Mouse (Mus musculus) forelimb bud, embryonic 11.5 days (tissue): Measurements from ENCODE around the gene Cdhr4.
A peak's percentile ranks its signal among the peaks of the same experiment; 100 is the strongest.

Experiments used
- DNase-seq: peaks from one replicate; pipeline ENCODE4 v3.0.0-alpha.2; 2012; ENCODE audit warnings: low read depth, low spot score

Cdhr4 gene

DNA sequence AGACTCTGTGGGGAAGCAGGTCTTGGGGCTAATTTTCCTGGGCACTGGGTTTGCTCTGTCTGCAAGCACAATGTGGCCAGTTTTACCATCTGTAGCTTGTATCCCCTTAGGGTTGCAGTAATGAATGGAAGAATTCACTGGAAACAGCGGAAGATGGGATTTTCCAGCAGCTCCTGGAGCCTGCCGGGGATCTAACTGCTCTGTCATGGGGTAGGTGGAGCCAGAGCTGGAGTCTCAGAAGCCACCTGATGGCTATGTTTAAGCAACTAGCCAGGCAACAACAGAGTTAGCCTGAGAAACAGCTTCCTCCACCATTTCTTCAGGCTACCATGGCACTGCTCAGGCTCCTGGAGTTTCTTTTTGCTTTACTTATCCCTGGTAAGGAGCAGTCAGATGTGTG lies at the start of gene Cdhr4:
Cdhr4 (plus strand) TSS at position 301 of the 400 bp plus-strand sequence.
- no peak for DNase-seq

- no peak for DNase-seq
Observed at GRCm38 (mm10) chr9:107947241-107948194, 44.8 kb upstream of the Cdhr4 start.

DNA sequence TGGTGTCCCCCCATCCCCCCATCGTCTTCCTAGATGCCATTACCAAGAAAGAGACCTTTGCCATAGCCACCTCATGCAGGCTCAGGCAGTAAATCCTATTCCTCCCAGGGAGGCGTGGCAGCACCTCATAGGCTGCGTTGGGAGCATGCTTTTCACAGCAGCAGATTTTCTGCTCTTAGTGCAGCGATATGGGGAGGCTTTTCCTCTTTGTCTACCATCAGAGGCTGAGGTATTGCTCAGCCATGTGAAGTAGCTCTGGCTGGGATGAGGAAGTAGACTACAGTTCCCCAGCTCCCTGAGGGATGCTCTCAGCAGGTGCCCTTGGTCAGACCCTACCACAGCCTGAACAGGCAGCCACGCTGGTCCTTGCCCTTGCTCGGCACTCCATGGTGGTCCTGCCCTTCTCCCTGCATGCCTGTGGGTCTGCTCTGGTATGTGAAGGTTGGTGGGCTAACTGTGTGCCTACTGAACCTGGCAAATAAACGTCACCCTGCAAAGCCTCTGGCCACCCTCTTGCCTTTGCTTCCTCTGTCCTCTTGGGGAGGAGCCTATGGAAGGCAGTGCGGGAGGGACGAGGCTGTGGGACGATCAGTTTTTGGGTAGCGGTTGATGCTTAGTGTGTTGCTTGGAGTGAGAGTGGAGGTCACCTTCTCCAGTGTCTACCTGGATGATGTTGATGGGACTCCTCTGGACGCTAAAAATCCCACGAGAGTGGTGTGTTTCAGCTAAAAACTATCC lies 42.9 kb upstream of the Cdhr4 start:
- no peak for DNase-seq

DNA sequence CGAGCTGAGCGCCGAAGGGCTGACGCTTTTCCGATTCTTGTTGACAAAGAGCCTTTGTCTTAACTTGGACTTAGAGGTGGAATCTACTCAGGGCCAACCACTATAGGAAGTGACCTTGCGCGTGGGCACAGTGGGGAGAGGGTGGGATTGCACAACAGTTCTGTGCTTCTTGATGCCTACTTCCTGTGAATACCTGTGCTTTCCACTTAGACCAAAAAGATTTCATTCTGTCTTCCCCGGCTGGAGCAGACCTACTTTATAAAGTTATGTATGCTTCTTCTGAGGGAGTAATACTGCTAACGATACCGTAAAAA lies 42.4 kb upstream of the Cdhr4 start, which contains the start of gene Traip:
Traip (plus strand) TSS at position 215 of the 314 bp plus-strand sequence.
- DNase-seq, result no peak

DNA sequence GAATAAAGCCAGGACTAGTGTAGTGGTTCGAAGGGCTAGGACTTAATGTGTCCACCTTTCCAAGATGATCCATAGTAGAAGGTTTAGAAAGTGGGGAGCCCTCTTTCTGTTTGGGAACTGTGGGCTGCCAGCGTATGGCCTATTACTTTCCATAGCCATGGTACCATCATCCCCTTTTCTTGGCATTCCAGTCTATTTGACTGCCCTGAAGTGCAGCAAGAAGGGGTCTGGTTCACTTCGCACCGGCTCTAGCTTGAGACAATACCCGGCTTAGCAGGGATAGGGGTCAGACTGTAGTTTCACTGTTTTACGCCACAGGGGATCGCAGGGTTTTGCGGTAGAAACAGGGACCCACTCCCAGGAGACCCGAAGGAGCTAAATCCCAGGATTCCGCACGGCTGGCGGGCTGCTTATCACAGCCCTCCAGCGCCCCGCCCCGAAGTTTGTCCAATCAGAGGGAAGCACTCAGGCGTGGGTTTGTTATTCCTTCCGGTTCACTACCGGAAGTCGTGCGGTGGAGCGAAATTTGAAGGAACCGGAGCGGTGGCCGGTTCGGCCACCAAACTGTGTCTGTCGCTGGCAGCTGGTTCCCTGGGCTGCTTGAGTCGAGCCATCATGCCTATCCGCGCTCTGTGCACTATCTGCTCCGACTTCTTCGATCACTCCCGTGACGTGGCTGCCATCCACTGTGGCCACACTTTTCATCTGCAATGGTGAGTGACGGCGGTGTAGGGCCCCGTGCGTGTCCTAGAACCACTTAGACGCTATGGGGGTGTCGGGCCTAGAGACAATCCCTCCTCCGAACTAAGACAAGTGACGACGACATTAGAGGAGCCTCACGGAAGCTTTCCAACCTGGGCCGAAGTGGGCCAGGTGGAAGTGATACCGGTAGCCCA lies 41.6 kb upstream of the Cdhr4 start:
- peak; percentile 89 for DNase-seq

DNA sequence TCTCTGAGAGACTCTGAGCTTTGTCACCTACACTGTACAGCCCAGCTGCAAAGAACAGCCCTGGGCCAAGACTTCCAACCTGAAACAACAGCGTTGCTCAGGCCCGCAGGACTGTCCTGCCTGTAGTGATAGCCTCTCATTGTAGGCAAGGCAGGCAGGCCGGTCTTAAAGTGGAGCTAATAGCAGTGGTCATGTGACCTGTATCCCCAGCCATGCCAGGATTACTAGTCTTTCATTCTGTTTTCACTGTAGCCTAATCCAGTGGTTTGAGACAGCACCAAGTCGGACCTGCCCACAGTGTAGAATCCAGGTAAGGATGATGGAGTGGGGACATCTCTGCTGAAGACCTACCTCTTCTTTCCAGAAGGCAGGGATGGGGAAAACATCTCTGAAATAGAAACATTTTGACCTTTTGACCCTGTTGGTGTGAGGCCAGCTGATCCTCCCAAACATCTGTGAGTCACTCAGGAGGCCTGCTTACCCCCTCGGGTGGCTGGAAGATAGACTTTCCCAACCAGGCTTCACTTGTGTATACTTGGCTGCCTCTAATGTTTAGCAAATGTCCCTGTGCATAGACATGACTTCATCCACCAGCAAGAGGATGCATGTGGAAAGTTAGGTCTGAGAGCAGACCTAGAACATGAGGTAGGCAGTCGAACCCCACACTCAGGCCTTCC lies 36.5 kb upstream of the Cdhr4 start:
- no peak for DNase-seq

DNA sequence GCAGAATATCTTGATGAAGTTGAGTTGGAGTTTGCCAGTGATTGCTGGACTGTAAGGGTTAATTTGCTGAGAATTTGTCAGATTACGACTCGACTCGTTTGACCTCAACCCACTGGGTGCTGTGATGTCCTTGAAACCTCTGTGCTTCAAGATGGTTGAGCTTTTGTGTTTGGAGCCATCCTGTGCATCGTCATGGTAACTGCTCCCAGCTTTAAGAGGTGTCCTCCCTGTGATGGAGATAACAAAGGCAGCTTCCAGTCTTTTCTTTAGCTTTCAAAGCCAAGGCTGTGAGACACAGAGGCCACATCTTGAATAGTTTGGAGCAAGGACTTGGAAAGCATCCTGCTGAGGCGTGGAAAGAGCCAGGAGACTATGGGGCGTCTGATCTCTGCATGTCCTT lies 35.2 kb upstream of the Cdhr4 start:
- DNase-seq, result no peak

DNA sequence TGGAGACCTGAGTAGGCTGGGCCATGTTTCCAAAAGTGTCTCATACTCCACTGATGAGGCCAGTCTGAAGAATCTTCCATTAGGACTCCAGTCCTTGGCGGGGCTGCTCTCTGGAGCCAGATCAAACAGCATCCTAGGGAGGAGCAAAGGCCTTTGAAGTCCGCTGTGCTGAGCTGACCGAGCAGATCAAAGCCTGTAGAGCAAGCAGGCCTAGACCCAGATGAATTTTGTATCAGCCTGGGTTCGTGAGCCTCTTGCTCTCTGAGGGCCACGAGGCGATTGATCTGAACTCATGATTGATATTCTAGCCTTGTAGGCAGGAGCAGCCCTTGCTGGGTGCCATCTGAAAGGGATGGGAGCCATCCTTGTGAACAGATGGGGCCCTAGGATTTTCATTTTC lies 32.4 kb upstream of the Cdhr4 start:
- DNase-seq, result no peak

- no peak for DNase-seq
Observed at GRCm38 (mm10) chr9:107960928-107961327, 31.4 kb upstream of the Cdhr4 start.

- DNase-seq, result no peak
Observed at GRCm38 (mm10) chr9:107961351-107961762, 30.9 kb upstream of the Cdhr4 start.

- no peak for DNase-seq
Observed at GRCm38 (mm10) chr9:107961881-107962280, 30.4 kb upstream of the Cdhr4 start.

GRCm38 (mm10) chr9:107962916-107963315 lies 29.4 kb upstream of the Cdhr4 start:
- no peak for DNase-seq

DNA sequence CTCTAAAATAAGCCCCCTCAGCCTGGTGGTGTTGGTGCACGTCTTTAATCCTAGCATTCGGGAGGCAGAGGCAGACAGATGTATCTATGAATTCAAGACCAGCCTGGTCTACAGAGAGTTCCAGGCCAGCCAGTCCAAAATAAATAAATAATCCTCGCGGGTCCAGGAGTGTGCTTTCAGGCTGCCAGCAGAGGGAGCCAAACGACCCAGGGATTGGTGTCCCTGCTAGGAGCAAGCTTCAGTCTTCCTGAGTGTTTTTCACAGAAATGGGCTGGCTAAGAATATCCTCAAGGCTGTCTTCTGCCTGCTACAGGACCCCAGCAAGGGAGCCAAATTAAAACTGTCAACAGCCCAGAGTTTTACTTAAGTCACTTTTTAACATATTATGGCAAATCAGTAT lies 28.6 kb upstream of the Cdhr4 start:
- DNase-seq, result peak; percentile 86

- DNase-seq, result no peak
Observed at GRCm38 (mm10) chr9:107964681-107965080, 27.6 kb upstream of the Cdhr4 start.

DNA sequence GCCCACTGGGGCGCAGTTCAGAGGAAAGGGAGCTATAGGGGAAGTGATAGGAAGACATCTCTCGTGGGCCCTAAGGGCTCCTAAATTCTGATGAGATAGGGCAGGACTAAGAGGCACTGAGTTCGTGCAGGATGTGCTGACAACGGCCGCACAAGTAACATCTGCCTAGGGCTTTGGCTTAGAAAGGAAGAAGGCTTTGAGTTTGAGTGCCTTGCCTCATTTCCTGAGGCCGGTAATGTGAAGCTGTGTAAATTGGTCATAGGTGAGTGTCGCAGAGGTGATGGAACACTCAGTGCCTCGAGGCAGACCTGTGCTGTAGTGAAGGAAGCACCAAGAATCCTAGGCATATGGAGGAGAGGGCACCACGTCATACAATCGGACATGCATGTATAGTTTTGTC lies 25.6 kb upstream of the Cdhr4 start:
- DNase-seq, result no peak

- no peak for DNase-seq
Observed at GRCm38 (mm10) chr9:107967437-107967836, 24.9 kb upstream of the Cdhr4 start.

GRCm38 (mm10) chr9:107968531-107968930 lies 23.8 kb upstream of the Cdhr4 start:
- no peak for DNase-seq

DNA sequence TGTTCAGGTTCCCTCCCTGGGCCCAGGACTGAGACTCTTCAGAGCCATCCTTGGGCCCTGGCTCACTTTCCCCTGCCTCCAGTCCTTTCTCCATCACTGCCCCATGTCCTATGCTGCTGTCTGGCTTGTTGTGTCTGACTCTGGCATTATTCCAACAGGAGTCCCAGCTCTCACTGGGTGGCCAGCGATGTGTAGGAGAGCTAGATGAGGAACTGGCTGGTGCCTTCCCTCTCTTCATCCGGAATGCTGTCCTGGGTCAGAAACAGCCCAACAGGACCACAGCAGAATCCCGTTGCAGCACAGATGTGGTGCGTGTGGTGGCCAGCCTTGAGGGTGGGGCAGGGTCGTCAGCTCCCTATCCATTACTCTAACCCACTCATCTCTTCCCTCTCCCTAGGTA lies 22.0 kb upstream of the Cdhr4 start:
- no peak for DNase-seq

DNA sequence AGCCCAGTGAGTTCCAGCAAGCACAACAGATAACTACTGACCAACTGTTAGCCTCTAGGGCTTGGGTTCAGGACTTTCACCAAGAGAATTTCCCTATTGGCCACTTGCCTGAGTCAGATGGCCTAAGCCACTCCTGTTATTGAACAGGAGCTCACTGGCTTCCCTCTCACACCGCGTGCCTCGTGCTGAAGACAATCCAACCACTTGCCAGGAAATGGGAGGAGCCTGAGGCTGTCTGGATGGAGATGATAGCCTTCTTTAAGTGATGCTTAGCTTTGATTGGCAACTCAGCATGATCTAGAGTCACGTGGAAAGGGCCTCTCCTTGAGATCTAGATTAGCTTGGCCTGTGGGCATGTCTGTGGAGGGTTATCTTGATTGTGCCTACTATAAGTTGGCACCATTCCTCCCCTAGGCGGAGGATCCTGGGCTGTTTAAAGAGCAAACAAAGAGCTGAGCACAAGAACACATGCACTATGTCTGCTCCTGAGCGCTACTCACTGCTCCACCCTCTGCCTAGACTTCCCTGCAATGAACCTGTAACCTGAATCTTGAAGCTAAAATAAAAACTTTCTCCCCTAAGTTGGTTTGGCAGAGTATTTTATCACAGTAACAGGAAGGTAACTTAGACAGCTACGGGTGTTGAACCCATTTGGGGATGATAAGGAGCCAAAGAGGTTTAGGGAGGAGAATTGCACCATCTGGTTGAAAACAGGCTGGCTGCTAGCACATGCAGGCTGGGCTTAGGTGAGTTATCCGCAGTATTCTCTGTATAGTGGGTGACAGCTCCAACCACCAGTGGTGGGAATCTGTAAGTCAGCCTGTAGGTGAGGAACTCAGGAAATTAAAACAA lies 20.4 kb upstream of the Cdhr4 start:
- no peak for DNase-seq

DNA sequence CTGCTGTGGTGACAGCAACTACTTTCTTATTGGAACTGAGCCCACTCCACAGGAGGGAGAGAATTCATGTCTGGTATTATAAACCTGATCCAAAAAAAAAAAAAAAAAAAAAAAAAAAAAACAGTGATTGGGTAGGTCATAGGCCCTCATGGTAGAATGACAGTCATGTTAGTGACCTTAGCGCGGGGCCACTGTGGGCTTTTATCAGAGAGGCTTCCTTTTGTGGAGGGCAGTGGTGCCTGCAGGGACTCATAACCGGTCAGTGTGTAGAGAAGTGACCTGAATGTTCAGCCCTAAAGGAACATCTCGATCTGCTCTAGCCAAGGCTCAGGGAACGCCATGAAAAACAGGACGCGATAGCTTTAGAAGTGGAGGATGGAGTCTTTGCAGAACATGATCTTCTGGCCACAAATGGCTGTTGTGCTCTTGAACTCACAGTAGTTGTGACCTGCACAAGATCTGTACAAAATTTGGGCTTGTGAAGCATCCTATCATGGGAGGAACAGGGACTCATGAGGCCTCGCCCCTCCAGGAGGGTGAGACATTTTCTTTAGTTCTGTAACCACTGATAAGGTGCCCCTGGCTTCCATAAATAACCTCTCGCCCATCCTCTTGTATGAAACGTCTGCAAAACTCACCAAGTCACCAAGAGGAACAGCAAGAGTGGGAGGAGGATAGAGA lies 17.7 kb upstream of the Cdhr4 start:
- no peak for DNase-seq
